Mouse (Mus musculus): ENCODE measurements around the gene Cyp2w1.

The Cyp2w1 gene

DNA sequence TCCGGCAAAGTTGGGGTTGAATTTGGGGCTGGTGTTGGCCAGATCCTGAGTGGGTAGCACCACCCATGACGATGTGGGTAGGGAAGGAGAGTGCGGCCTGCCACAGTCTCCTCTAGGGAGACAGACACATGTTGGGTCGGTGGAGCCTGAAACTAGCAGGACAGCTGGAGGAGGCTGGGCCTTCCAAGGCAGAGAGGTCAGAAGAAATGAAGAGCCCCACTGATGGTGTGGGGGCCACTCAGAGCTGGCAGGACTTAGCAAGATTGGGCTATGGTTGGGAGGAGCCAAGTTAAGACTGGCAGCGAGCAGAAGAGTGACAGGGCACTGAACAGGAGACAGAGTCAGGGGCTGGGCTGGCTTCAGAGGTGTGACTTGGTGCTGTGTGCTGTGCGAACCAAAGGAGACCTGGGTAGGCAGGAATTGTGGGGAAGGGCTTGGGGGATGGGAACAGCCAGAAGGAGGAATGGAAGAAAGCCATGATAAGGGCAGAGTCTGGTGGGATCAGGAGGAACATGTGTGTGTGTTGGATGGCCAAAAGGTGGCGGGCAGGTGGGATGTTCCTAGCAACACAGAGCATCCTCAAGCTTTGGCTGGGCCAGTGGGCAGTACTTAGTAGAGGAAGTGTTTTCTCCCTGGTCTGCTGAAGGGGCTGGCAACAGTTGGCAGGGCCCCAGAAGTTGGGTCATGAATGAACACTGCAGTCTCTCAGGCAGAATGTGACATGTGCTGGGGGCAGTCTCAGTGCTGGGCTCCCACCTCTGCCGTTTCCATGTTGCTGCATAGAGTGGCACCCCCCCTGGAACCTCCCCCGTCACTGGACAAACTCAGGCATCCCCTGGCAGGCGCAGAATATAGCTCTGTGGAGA, 35.1 kb downstream of the Cyp2w1 start:
- peak; percentile 81 to 84 for DNase-seq

DNA sequence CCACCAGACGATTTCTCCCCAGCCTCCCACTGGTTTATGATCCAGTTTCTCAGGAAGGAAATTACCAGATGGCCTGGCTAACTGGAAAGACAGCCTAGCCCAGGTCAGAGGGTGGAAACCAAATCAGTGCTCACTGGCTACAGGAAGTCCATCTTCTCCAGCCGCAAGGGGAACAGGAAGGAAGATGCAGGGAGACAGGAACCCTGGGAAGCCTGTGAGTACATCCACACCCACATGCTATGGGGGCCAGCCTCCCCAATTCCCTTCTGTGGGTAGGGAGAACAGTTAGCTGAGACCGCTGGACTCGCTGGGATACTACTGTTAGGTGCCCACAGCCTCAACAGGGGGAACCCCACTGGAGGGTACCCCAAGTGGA, 35.8 kb downstream of the Cyp2w1 start:
- DNase-seq = no peak

DNA sequence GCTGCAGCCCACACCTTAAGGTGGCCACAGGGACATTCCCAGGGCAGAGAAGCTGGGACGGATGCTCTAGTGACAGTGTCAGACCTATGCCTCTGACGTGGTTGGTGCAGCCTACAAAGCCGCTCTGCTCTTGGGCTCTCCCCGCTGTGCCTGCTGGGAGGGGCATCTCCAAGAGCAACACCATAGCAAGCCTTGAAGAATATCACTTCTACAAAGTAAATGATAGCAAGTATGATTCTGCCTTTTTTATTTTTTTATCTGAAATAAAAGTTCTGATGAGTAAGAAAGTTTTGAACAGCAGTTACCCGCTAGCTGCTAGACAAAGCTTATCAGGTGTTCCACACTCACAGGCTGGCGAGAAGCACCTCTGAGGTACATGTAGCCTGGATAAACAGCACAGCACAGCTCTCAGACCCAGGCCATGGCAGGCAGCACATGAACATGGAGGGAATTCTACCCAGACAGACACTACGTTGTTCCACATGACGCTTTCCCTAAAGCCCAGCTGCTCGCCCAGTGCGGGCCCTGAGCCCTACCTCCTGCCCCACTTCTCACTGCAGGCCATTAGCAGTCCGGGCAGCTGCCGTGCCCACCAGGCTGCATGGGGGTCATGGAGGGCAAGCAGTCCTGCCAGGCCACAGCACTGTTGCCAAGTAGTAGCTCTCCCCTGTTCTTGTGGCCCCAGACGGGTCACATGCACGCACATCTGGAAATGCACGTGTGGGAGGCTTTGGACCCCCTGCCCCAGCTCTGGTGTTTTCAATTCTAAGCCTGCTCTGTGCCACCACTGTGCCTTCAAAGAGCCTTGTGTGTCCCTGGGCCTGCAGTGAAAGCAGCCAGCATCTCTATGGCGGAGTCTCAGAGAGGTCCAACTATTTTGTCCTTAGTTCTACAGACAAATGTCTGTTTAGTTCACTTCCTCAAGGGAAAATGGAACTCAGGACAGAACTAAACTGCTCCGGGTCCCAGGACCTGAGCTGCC, 36.6 kb downstream of the Cyp2w1 start:
- DNase-seq = peak; percentile 53 to 63

DNA sequence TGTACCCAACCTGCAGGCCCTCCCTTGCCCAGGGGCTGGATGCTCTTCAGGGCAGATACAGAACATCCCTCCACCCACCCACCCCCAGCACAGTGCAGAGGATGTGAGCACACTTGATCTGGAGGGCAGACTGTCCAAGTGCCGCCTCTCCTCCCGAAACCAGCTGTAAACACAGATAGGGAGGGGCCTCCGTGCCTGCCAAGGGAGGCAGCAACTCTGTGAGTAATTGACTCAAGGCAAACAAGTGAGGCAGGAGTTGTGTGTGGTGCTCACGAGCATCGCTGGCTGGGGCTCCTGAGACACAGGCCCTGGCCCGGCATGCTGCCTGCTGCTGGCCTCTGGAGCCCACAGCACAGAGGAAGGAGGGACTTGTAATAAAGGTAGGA, 37.3 kb downstream of the Cyp2w1 start:
- peak; percentile 51 to 57 for DNase-seq

DNA sequence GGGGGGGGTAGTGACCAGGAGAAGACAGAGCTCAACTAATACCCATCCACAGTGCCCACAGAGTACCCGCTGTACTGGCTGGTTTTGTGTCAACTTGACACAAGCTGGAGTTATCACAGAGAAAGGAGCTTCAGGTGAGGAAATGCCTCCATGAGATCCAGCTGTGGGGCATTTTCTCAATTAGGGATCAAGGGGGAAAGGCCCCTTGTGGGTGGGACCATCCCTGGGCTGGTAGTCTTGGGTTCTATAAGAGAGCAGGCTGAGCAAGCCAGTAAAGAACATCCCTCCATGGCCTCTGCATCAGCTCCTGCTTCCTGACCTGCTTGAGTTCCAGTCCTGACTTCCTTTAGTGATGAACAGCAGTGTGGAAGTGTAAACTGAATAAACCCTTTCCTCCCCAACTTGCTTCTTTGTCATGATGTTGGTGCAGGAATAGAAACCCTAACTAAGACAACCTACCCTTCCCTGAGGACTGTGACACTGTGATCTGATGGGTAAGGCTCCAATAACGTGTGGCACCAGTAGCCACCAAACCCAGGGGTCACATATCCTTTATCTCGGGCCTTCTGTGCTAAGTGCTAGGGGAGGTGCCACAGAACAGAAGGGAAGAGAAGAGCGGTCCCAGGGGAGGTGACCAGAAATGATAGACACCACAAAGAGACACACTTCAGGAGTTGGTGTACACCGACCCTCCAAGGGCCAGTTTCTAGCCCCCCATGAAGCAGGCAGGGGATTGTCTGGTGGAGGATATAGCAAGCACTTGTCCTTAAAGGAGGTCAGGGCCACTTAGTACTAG, 38.1 kb downstream of the Cyp2w1 start:
- DNase-seq = peak in 1 of 2 experiments; percentile 29

DNA sequence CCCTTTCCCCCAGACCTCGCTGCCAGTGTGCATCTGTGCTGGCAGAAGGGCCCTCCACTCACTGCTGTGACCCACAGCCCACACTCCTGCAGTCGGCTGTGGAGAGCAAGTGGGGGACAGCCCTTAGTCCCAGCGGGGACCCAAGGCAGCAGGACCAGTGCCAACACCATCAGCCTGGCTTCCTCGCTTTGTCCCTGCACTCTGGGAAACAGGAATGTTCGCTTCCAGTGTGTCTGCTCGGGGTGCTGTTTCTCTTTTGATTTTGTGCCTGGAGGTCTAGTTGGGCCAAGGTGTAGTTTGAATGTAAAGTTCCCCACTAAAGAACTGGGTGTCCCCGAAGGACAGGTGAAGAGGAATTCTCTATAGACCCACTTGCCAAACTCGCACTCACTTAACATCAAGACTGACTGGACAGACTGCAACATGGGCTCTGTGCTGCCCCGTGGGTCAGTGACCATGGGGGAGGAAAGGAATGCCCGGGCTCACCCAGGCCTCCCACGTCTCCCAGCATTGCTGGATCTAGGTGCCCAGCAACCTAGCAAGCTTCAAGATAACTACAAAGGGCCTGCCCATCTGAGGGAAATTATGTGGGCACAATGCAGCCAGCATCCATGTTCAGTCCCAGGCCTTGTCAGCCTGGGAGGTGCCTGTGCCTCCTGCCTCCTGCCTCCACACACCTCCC, 39.0 kb downstream of the Cyp2w1 start:
- DNase-seq = peak; percentile 76 to 83

DNA sequence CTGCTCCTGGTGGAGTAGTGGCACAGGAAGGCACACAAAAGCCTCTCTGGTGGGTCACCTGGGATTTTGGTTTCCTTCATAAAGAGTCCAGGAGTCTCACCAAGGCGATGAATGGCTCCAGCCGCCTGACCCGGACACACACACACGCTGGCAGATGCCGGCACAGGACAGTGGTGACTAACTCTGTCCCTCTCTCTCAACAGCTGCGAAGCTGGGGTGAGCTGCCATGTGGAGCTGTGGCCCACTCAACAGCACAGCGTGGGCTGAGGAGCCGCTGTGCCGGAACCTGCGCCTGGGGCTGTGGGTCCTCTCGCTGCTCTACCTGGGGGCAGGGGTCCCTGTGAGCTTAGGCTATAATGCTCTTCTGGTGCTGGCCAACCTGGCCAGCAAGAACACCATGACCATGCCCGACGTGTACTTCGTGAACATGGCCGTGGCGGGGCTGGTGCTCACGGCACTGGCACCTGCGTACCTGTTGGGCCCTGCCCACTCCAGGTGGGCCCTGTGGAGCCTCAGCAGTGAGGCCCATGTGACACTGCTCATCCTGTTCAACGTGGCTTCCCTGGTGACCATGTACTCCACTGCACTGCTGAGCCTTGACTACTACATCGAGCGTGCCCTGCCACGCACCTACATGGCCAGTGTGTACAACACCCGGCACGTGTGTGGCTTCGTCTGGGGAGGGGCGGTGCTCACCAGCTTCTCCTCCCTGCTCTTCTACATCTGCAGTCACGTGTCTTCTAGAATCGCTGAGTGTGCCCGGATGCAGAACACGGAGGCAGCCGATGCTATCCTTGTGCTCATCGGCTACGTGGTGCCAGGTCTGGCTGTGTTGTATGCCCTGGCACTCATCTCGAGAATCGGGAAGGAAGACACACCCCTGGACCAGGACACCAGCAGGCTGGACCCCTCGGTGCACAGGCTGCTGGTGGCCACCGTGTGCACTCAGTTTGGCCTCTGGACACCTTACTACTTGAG, 40.1 kb downstream of the Cyp2w1 start:
- no peak for DNase-seq

DNA sequence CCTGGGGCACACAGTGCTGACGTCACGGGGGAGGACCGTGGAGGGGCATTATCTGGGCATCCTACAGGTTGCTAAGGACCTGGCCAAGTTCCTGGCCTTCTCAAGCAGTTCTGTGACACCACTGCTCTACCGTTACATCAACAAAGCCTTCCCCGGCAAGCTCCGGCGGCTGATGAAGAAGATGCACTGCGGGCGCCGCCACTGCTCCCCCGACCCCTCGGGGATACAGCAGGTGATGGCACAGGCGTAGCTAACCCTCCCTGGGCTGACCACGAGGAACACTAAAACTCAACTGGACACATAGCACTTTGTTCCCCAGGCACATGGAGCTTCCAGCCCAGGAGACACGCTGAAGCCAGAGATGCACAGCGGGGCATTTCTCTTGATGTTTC, 40.8 kb downstream of the Cyp2w1 start:
- DNase-seq = no peak

DNA sequence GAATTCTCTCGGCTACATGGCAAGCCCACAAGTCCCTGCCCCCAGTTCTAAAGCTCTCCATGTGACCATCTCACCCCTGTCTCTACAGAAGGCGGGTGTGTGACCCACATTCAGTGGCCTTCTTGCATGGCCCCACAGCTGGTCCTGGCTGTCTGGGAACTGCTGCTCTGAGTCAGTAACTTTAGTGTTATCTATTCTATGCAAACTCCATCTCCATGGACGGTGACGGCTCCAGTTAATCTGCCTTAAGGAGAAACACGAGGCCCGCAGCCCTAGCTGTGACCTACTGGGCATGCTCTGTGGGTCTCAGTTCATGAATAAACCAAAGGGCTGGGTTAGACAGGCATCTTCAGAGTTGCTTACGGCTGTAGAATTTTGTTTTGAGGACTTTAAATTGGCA, 42.0 kb downstream of the Cyp2w1 start:
- DNase-seq = no peak

DNA sequence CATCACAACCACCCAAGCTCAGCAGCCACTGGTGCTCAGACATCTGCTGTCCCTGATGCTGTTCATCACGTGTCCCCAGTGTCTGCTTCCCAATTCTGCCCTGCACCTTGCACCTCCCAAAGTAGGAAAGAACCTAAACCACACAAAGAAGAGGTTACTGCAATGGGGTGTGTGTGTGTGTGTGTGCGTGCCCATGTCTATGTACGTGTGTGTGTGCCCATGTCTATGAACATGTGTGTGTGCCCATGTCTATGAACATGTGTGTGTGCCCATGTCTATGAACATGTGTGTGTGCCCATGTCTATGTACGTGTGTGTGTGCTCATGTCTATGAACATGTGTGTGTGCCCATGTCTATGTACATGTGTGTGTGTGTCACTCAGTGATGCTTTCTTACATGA, 43.1 kb downstream of the Cyp2w1 start:
- no peak for DNase-seq

DNA sequence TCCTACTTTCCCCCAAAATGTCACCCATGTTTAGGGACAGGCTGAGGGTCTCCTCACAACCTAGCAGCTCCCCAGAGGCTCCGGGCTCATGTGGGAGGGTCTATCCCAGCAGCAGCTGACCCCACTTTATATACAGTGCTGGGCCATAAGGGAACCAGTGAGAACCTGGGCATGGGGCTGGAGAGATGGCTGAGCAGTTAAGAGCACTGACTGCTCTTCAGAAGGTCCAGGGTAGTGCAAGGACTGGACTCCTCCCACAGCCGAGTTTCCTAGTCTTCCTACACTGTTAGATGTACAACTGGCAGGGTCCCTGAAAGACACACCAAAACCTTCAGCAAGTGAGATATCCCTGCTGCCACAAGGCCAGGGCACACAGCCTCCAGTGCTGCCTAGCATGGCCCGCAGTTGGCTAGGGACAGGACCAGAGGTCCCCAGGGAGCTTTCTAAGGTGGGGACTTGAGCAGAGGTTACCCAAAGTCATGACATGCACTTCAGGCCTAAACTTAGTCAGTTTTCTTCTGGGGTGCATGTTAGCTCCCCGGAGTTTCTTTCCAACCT, 45.0 kb downstream of the Cyp2w1 start:
- peak in 1 of 2 experiments; percentile 50 for DNase-seq

DNA sequence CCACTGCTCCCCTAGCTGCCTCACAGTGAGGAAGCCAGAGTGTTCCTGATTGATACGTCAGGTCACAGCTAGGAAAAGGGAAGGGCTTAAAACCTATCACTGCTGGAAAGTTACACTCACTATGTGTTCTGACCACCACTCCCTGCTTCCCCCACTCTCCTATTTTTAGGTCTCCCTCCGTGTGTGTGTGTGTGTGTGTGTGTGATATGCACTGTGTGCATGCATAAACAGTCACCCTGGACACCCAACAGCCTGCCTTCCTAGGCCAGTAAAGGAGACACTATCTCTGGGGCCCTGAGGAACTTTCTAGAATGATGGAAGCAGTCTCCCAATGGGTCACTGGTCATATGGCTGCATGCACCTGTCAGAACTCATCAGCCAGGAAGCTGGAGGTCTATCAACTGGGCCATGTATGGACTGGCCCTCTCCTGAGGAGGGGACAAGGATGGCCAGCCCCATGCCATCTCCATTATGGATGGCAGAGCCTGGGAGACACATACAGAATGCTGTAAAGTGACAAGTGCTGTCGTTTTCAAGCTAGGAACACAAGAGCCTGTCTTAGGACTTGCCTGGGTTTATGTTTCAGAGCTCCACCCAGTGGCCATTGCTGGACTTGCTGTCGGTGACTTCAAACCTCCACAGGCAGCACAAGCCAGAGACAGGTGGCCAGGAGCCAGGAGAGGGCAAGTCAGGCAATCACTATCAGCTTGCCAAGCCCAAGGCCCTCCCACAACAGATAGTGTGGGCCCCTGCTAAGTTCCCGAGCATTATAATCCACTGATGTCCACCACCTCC, 45.7 kb downstream of the Cyp2w1 start:
- DNase-seq = peak; percentile 100

DNA sequence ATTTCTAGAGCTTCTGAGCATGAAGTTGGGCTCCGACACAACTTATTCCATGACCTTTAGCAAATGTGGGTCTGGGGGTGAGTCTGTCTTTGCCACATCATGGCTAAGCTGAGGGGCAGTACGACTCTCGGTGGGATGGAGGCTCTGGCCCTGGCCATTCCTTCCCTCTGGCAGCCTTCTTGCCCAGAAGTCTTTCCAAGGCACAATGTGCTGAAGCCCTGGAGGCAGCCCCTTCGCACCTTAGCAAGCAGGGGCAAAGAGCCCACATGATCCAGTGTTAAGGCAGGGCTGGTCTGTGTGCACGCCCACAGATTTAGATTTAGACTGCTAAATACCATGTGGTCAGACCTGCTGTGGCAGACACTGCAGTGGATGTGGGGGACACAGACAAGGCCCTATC, 46.4 kb downstream of the Cyp2w1 start:
- DNase-seq = peak; percentile 73 to 75

DNA sequence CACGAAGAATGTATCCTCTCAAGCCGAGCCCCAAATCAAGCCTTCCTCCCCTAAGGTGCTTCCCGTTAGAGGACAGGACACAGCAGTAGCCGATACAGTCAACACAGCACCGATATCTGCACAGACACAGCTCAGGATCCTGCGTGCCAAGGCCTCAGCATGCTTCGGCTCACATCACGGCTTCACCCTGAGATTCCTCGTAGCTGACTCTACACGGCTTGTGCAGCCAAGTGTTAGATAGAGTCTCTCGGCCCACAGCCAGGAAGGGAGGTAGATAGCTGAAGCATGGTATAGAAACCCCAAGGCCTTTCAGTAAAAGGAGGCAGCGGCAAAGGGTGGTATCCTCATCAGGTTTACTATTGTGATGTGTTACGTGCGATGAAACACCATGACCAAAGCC, 47.6 kb downstream of the Cyp2w1 start:
- DNase-seq = peak; percentile 81 to 90

DNA sequence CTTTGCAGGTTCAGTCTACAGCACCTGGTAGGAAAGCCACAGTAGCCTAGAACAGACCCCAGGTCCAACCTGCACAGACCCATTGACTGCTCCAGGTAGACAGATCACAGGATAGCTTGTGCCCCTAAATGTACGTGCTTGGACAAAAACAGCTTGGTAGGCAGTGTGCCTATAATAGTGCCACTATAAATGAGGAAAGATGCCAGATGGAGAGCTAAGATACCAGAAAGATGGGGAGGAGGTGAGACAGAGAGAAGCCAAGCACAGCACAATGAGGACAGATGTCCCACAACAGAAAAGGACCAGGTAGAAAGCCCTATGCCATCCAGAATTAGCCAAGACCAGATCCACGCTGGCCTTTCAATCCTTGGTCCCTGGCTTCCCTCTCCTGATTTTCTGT, 49.7 kb downstream of the Cyp2w1 start:
- DNase-seq = no peak

DNA sequence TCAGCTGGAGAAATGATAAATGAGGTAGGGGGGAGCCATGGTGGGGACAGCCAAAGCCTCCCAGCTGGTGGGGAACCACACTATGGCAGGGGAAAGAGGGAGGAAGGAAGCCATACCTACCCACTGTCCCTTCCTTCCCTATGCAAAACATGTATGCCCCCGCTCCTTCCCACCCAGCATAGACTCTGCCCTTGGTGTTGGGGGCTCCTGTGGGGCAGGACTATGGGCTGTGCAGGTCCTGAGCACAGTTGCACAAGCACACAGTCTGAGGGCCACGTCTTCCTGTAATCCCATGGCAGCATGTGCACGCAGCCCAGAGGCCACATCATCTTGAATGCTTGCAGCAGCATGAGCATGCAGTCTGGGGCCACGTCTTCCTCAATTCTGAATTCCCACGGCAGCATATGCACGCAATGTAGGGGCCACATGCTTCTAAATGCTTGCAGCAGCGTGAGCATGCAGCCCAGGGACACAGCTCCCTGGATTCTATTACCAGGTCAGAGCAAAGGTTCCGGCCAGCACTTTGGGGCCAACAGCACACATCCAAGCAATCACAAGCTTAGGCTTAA, 51.4 kb downstream of the Cyp2w1 start:
- DNase-seq = no peak

DNA sequence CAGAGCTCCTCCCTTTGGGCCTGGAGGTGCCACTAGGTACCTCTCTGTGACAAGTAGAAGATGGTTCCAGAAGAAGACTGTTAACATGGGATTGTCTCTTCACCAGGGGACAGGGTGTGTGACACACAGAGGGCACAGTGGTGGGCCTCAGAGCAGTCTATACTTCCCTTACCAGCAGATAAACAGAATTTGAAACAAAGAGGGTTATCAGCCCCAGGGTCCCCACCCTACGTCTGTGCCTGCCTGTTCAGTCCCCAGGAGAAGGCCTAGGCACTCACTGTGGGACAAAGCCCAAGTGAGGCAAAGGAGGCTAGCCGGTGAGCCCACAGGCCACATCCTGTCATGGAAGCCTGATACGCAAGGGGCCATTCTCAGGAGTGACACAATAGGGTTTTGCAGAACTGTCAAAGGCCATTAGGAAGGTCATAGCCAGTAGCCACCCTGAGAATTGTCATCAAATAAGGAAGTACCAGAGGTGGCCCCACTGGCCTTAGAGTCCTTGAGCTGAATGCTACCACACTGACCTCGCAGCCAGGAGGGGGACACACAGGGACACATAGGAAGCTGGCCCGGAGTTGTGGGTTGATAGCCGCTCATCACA, 52.5 kb downstream of the Cyp2w1 start, which contains the start of gene C130050O18Rik:
Gene C130050O18Rik (plus strand): TSS at position 480 of the 601 bp plus-strand sequence.
- DNase-seq = no peak

DNA sequence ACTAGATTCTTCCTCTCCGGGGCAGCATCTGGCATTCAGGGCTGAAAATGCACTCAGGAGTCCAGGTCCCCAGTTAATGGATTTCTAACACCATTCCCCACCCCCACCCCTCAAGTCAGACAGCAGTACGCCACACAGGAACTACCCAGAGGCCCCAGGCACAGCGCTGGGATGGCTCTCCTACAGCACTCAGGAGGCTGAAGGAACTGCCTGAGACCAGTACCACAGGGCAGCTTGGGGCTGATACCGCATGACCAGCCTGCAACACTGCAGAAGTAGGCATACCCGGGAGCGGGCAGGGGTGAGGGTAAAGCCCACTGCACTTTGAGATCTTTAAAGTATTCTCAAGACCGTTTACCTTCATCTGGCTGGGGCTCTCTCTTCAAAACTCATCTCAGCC, 53.1 kb downstream of the Cyp2w1 start:
- no peak for DNase-seq

DNA sequence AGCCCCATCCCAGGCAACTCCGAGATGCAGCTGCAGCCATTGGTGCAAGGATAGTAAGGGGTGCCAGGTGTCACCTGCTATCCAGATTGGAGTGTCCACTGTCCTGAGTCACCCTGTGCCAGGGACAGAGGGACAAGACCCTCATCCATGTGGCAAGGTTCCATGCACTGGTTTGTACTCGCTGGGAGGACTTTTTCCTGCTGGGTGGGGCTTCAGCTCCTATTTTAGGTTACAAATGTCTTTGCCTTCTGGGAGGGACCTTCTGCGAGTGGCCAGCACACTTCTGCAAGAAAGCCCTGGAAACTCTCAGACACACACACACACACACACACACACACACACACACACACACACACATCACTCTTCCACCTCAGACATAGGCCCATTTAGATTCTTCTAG, 53.5 kb downstream of the Cyp2w1 start:
- DNase-seq = no peak
